8 mouse cellular contexts compared by ENCODE assay signal in genomic region chr9:27728652-27729557, GRCm38 (mm10).
DNase-seq lines count a peak whose midpoint lies in the region; ATAC-seq and TF ChIP-seq lines count a peak whose summit lies in the region.

No protein-coding gene starts in this region.

- no peak overlapping the region for H3K4me3 ChIP-seq in intestine, embryonic 15.5 days (replicated peaks)
- no peak overlapping the region for H3K4me3 ChIP-seq in intestine, postnatal 0 days (ENCODE audit: low read depth, low read length)
- H3K4me3 ChIP-seq in olfactory bulb, adult 2 months (ENCODE audit: insufficient read depth, low read depth, low read length): no peak overlapping the region

- peak; percentile 35 for DNase-seq in embryo, embryonic 9.5 days (ENCODE audit: extremely low spot score)
- DNase-seq in heart, postnatal 4 days: peak; percentile 27
- peak; percentile 85 to 86 for DNase-seq in left cerebral cortex, postnatal 36 days (ENCODE audit: low spot score in 2 of 2)
- no peak for DNase-seq in adipocyte (ENCODE audit: low spot score)

- no peak for TF ChIP-seq POLR2A in olfactory bulb, adult 2 months (IDR thresholded peaks at IDR 0.05; ENCODE audit: insufficient read depth, low read depth, low read length)

- no peaks in the 10 kb centered on the region for H3K9me3 ChIP-seq in intestine, embryonic 15.5 days
- no peaks in the 10 kb centered on the region for H3K9me3 ChIP-seq in intestine, postnatal 0 days (ENCODE audit: control insufficient read depth)

- H3K4me2 ChIP-seq in intestine, embryonic 15.5 days (replicated peaks): peak overlapping the region; percentile 12; the same call in 1 of the 2 replicates
- H3K4me2 ChIP-seq in intestine, postnatal 0 days (replicated peaks; ENCODE audit: low read depth): no peak overlapping the region

- H3K36me3 ChIP-seq in intestine, embryonic 15.5 days: no peaks in the 10 kb centered on the region
- H3K36me3 ChIP-seq in intestine, postnatal 0 days (ENCODE audit: control insufficient read depth, insufficient read depth): no peaks in the 10 kb centered on the region

- TF ChIP-seq CTCF in intestine, postnatal 0 days (IDR thresholded peaks at IDR 0.05; ENCODE audit: low read depth): no peak
- no peak for TF ChIP-seq CTCF in olfactory bulb, adult 2 months (IDR thresholded peaks at IDR 0.05; ENCODE audit: insufficient read depth, low read depth, low read length)

- no peaks in the 10 kb centered on the region for H3K27me3 ChIP-seq in intestine, embryonic 15.5 days (replicated peaks)
- H3K27me3 ChIP-seq in intestine, postnatal 0 days (replicated peaks; ENCODE audit: control insufficient read depth, insufficient read depth, low read length): no peaks in the 10 kb centered on the region

- 13% methylated on average over 13 of the region's 13 CpGs for WGBS in intestine, embryonic 15.5 days
- WGBS in intestine, postnatal 0 days: 17% methylated on average over 13 of the region's 13 CpGs
- 14% methylated on average over 13 of the region's 13 CpGs for WGBS in olfactory bulb, adult 2 months

- peaks cover 3% of the 10 kb centered on the region; the same call in 1 of the 2 replicates for H3K4me1 ChIP-seq in intestine, embryonic 15.5 days (replicated peaks)
- no peaks in the 10 kb centered on the region for H3K4me1 ChIP-seq in intestine, postnatal 0 days (replicated peaks; ENCODE audit: control insufficient read depth, insufficient read depth, low read length)
- H3K4me1 ChIP-seq in olfactory bulb, adult 2 months (ENCODE audit: control insufficient read depth, insufficient read depth, low read length): peaks cover 6% of the 10 kb centered on the region

- peak; percentile 47; the same call in 1 of the 2 replicates for ATAC-seq in intestine, embryonic 15.5 days
- no peak for ATAC-seq in intestine, postnatal 0 days
- no peak for ATAC-seq in megakaryocyte progenitor cell, adult 5-6 weeks (replicated peaks; ENCODE audit: poor library complexity)

- H3K27ac ChIP-seq in intestine, embryonic 15.5 days: no peak overlapping the region
- no peak overlapping the region for H3K27ac ChIP-seq in intestine, postnatal 0 days (ENCODE audit: low read depth, low read length)
- H3K27ac ChIP-seq in olfactory bulb, adult 2 months (ENCODE audit: insufficient read depth, low read depth, low read length): peak overlapping the region; percentile 50; the same call in 1 of the 2 replicates

- H3K9ac ChIP-seq in intestine, embryonic 15.5 days: no peak overlapping the region
- H3K9ac ChIP-seq in intestine, postnatal 0 days (ENCODE audit: low read depth, low read length): no peak overlapping the region

- intact Hi-C loops in left cerebral cortex, postnatal 36 days (cut with DNase I): no loop called here
